Mouse (Mus musculus) neural tube, embryonic 15.5 days (tissue): ENCODE results near the gene Dennd5b. TPM values are rescaled to one million over a fixed set of nuclear protein-coding genes. Genes with fewer than 3 reads are reported as not detected.
"Not testable (repeated sequence)": the region's sequence is repeated elsewhere in the genome, so short reads cannot be mapped to it uniquely, and the experiment has no call there.

ENCODE experiments used
- ATAC-seq: fragments of 200-750 bp; cut with Nextera tagmentation; 2 replicates; pipeline ENCODE4 v1.8.0; 2017; ENCODE audit warnings: mild to moderate bottlenecking, moderate TSS enrichment, moderate library complexity; ENCODE audit not compliant: low FRiP score
- H3K27ac ChIP-seq: fragments of 300-500 bp; sonication (generic); replicated peaks from 2 replicates; pipeline ENCODE4 v1.5.1; 2015; ENCODE audit warnings: mild to moderate bottlenecking, inconsistent platforms
- H3K27me3 ChIP-seq: fragments of 300-500 bp; sonication (generic); replicated peaks from 2 replicates; pipeline ENCODE4 v1.6.1; 2015; ENCODE audit warnings: inconsistent platforms
- H3K36me3 ChIP-seq: fragments of 300-500 bp; sonication (generic); 2 replicates; pipeline ENCODE4 v1.6.1; 2015; ENCODE audit warnings: inconsistent platforms
- H3K4me1 ChIP-seq: fragments of 300-500 bp; sonication (generic); 2 replicates; pipeline ENCODE4 v1.6.1; 2015; ENCODE audit warnings: inconsistent platforms
- H3K4me2 ChIP-seq: fragments of 300-500 bp; sonication (generic); 2 replicates; pipeline ENCODE4 v1.6.1; 2015; ENCODE audit warnings: inconsistent platforms, mild to moderate bottlenecking, moderate library complexity
- H3K4me3 ChIP-seq: fragments of 300-500 bp; sonication (generic); replicated peaks from 2 replicates; pipeline ENCODE4 v1.5.1; 2015; ENCODE audit warnings: mild to moderate bottlenecking, inconsistent platforms
- H3K9ac ChIP-seq: fragments of 300-500 bp; sonication (generic); replicated peaks from 2 replicates; pipeline ENCODE4 v1.6.1; 2015; ENCODE audit warnings: mild to moderate bottlenecking, inconsistent platforms
- H3K9me3 ChIP-seq: fragments of 300-500 bp; sonication (generic); replicated peaks from 2 replicates; pipeline ENCODE4 v1.6.1; 2016; ENCODE audit warnings: inconsistent platforms
- WGBS: fragments of 180-500 bp; shearing (Covaris S2); methylation state at CpG from one replicate; pipeline ENCODE4 v1.1.7; 2015; ENCODE audit warnings: mixed read lengths; 5-methylcytosine and 5-hydroxymethylcytosine counted together
- polyA plus RNA-seq: library from polyadenylated mRNA; unstranded; fragments of >200 nt; fragmentation: Nextera tagmentation; extraction: Ambion mirVana; gene quantifications from 2 replicates; pipeline ENCODE4 v1.2.1, GENCODE M21; 2015

Dennd5b gene
- polyA plus RNA-seq, 1 experiment from 2014 or later, result 13.5 TPM

GRCm38 (mm10) chr6:148993117-148994077 is 108.1 kb downstream of the Dennd5b start:
- no peaks in the 10 kb centered on the region for H3K9me3 ChIP-seq
- H3K36me3 ChIP-seq, result peaks cover 47% of the 10 kb centered on the region
- H3K4me3 ChIP-seq, result no peak overlapping the region
- H3K4me1 ChIP-seq, result 0 out of 2 replicates have a peak, but pooled peaks cover 2% of the 10 kb centered on the region
- 17% methylated on average over 9 of the region's 9 CpGs for WGBS
- H3K4me2 ChIP-seq, result no peak overlapping the region
- no peak overlapping the region for H3K9ac ChIP-seq
- no peak overlapping the region for H3K27ac ChIP-seq
- ATAC-seq, result no peak
- no peaks in the 10 kb centered on the region for H3K27me3 ChIP-seq

GRCm38 (mm10) chr6:148992373-148993116 is 108.9 kb downstream of the Dennd5b start:
- Histone ChIP-seq H3K9ac (no peak overlapping the region), H3K27ac (no peak overlapping the region), H3K4me1 (0 out of 2 replicates have a peak, but pooled peaks cover 2% of the 10 kb centered on the region), H3K9me3 (no peaks in the 10 kb centered on the region), H3K4me2 (no peak overlapping the region), H3K36me3 (peaks cover 40% of the 10 kb centered on the region), H3K27me3 (no peaks in the 10 kb centered on the region), H3K4me3 (no peak overlapping the region)
- 30% methylated on average over 4 of the region's 4 CpGs for WGBS
- ATAC-seq, result no peak

- no peak overlapping the region for H3K4me3 ChIP-seq
- 27% methylated on average over 6 of the region's 6 CpGs for WGBS
- 0 out of 2 replicates have a peak, but pooled peaks cover 2% of the 10 kb centered on the region for H3K4me1 ChIP-seq
- no peak overlapping the region for H3K9ac ChIP-seq
- no peaks in the 10 kb centered on the region for H3K9me3 ChIP-seq
- no peak overlapping the region for H3K4me2 ChIP-seq
- H3K36me3 ChIP-seq, result peaks cover 32% of the 10 kb centered on the region
- no peaks in the 10 kb centered on the region for H3K27me3 ChIP-seq
- no peak for ATAC-seq
- H3K27ac ChIP-seq, result no peak overlapping the region
These were observed 109.7 kb downstream of the Dennd5b start for GRCm38 (mm10) chr6:148991660-148992372.

- H3K27me3 ChIP-seq, ATAC-seq, H3K9ac ChIP-seq, H3K27ac ChIP-seq, H3K4me2 ChIP-seq, H3K4me3 ChIP-seq, H3K4me1 ChIP-seq, H3K9me3 ChIP-seq: not testable (repeated sequence)
- H3K36me3 ChIP-seq, result peaks cover 21% of the 10 kb centered on the region
- WGBS, result 94% methylated on average over 1 of the region's 3 CpGs
These were observed 111.5 kb downstream of the Dennd5b start for GRCm38 (mm10) chr6:148989792-148990491.

GRCm38 (mm10) chr6:148986003-148986402 is 115.5 kb downstream of the Dennd5b start:
- H3K4me2 ChIP-seq, result no peak overlapping the region
- no peak overlapping the region for H3K9ac ChIP-seq
- H3K4me3 ChIP-seq, result no peak overlapping the region
- H3K36me3 ChIP-seq, result no peaks in the 10 kb centered on the region
- no peaks in the 10 kb centered on the region for H3K9me3 ChIP-seq
- H3K4me1 ChIP-seq, result no peaks in the 10 kb centered on the region
- ATAC-seq, result no peak
- H3K27me3 ChIP-seq, result no peaks in the 10 kb centered on the region
- H3K27ac ChIP-seq, result no peak overlapping the region
- WGBS, result 92% methylated on average over 4 of the region's 4 CpGs

GRCm38 (mm10) chr6:148980495-148980894 is 121.0 kb downstream of the Dennd5b start:
- Histone ChIP-seq H3K4me1 (no peaks in the 10 kb centered on the region), H3K27ac (no peak overlapping the region), H3K27me3 (no peaks in the 10 kb centered on the region), H3K4me3 (no peak overlapping the region), H3K36me3 (no peaks in the 10 kb centered on the region), H3K9me3 (no peaks in the 10 kb centered on the region), H3K9ac (no peak overlapping the region), H3K4me2 (no peak overlapping the region)
- no peak for ATAC-seq
- WGBS, result 89% methylated on average over 3 of the region's 3 CpGs

- Histone ChIP-seq H3K4me1 (no peaks in the 10 kb centered on the region), H3K27me3 (no peaks in the 10 kb centered on the region), H3K4me3 (no peak overlapping the region), H3K27ac (no peak overlapping the region), H3K9ac (no peak overlapping the region), H3K4me2 (no peak overlapping the region), H3K9me3 (no peaks in the 10 kb centered on the region), H3K36me3 (no peaks in the 10 kb centered on the region)
- ATAC-seq, result no peak
- WGBS, result 96% methylated on average over 3 of the region's 3 CpGs
These were observed 126.4 kb downstream of the Dennd5b start for GRCm38 (mm10) chr6:148975096-148975495.

GRCm38 (mm10) chr6:148972891-148973290 is 128.6 kb downstream of the Dennd5b start:
- H3K4me1 ChIP-seq, result no peaks in the 10 kb centered on the region
- H3K4me2 ChIP-seq, result no peak overlapping the region
- no peak overlapping the region for H3K4me3 ChIP-seq
- no peak overlapping the region for H3K27ac ChIP-seq
- ATAC-seq, result no peak
- no peaks in the 10 kb centered on the region for H3K9me3 ChIP-seq
- H3K27me3 ChIP-seq, result no peaks in the 10 kb centered on the region
- no peak overlapping the region for H3K9ac ChIP-seq
- WGBS, result 81% methylated on average over 2 of the region's 2 CpGs
- no peaks in the 10 kb centered on the region for H3K36me3 ChIP-seq

GRCm38 (mm10) chr6:148972059-148972848 is 129.2 kb downstream of the Dennd5b start:
- ATAC-seq, result no peak

GRCm38 (mm10) chr6:148971385-148971940 is 130.0 kb downstream of the Dennd5b start:
- H3K9ac ChIP-seq, result no peak overlapping the region
- no peaks in the 10 kb centered on the region for H3K9me3 ChIP-seq
- no peaks in the 10 kb centered on the region for H3K36me3 ChIP-seq
- no peaks in the 10 kb centered on the region for H3K27me3 ChIP-seq
- no peak overlapping the region for H3K4me3 ChIP-seq
- H3K4me2 ChIP-seq, result no peak overlapping the region
- no peaks in the 10 kb centered on the region for H3K4me1 ChIP-seq
- H3K27ac ChIP-seq, result no peak overlapping the region
- no peak for ATAC-seq
- 40% methylated on average over 9 of the region's 9 CpGs for WGBS

More at GRCm38 (mm10) chr6:148972059-148972848, 129.2 kb downstream of the Dennd5b start:
- H3K4me2 ChIP-seq, result no peak overlapping the region
- no peaks in the 10 kb centered on the region for H3K36me3 ChIP-seq
- H3K27ac ChIP-seq, result no peak overlapping the region
- H3K9ac ChIP-seq, result no peak overlapping the region
- no peak overlapping the region for H3K4me3 ChIP-seq
- 42% methylated on average over 9 of the region's 9 CpGs for WGBS
- H3K9me3 ChIP-seq, result no peaks in the 10 kb centered on the region
- H3K4me1 ChIP-seq, result no peaks in the 10 kb centered on the region
- no peaks in the 10 kb centered on the region for H3K27me3 ChIP-seq
